Mouse (Mus musculus): Measurements from ENCODE around the gene Hspa8. TPM values are rescaled to one million over a fixed set of nuclear protein-coding genes. Genes with fewer than 3 reads are reported as not detected.
"Not testable (repeated sequence)": the region's sequence is repeated elsewhere in the genome, so short reads cannot be mapped to it uniquely, and the experiment has no call there.

The Hspa8 gene
- polyA plus RNA-seq, 1 experiment from 2014 or later: 2,119 TPM

DNA sequence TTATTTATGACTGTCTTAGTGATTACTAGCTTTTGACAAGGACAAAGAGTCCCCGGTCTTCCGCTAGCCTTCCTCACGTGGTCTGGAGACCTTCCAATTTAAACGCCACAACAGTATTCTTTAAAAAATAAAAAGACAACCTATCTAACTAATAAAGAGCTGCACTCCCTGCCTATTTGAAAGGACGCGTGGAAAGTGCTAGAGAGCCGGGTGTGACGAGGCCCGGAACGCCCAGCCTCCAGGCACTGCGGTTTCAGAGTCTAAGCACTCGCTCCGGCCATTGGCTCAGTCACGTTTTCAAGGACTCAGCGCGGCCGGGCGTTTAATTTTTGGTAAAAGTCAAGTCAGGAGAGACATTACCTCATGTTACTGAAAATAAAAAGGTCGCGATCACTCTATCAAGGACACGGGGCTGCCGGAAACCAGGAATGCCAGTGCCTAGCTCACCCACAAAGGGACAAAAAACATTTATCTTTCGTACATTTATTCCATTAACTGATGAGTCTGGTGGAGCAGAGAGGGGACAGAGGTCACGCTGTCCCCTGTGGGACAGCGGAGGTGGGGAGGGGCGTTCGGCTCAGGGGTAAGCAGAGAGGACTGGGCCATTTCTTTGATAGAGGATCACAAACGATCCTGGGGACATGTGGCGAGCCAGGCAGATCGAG is 815 bp upstream of the Hspa8 start:
- Histone ChIP-seq H3K27me3 (ENCODE audit: control insufficient read depth, insufficient read depth, low read length) (no peaks in the 10 kb centered on the region), H3K9me3 (ENCODE audit: control insufficient read depth, low read depth, low read length) (no peaks in the 10 kb centered on the region), H3K27ac (ENCODE audit: low read length) (peak overlapping the region; percentile 99), H3K4me1 (ENCODE audit: control insufficient read depth, insufficient read depth, low read length) (peaks cover 10% of the 10 kb centered on the region; the same call in 1 of the 2 replicates), H3K4me2 (replicated peaks; ENCODE audit: low read depth, low read length) (peak overlapping the region; percentile 83), H3K4me3 (ENCODE audit: low read depth, low read length) (peak overlapping the region; percentile 95), H3K36me3 (ENCODE audit: control insufficient read depth, insufficient read depth, low read length) (peaks cover 20% of the 10 kb centered on the region), H3K9ac (replicated peaks; ENCODE audit: low read depth, low read length) (peak overlapping the region; percentile 83)
- WGBS: under 1% methylated on average over 30 of the region's 30 CpGs
- ATAC-seq (ENCODE audit: insufficient number of reproducible peaks, insufficient read depth, low FRiP score, low read depth): peak; percentile 7; the same call in 1 of the 2 replicates

- H3K27ac ChIP-seq (ENCODE audit: low read length): peak overlapping the region; percentile 92
- peak overlapping the region; percentile 99 for H3K9ac ChIP-seq (replicated peaks; ENCODE audit: low read depth, low read length)
- under 1% methylated on average over 28 of the region's 28 CpGs for WGBS
These were observed 1.1 kb downstream of the Hspa8 start for GRCm38 (mm10) chr9:40801614-40802532.

DNA sequence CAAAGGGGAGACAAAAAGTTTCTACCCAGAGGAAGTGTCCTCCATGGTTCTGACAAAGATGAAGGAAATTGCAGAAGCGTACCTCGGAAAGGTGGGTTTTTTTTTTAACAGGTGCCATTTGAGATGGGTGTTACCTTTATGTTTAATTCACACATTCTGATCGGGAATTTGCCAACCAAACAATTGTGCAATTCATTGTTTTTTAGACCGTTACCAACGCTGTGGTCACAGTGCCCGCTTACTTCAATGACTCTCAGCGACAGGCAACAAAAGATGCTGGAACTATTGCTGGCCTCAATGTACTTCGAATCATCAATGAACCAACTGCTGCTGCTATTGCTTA is 1.7 kb downstream of the Hspa8 start:
- H3K27me3 ChIP-seq (ENCODE audit: control insufficient read depth, insufficient read depth, low read length); H3K9me3 ChIP-seq (ENCODE audit: control insufficient read depth, low read depth, low read length); ATAC-seq (ENCODE audit: insufficient number of reproducible peaks, insufficient read depth, low FRiP score, low read depth); H3K27ac ChIP-seq (ENCODE audit: low read length): not testable (repeated sequence)
- Histone ChIP-seq H3K4me3 (ENCODE audit: low read depth, low read length) (peak overlapping the region; percentile 95), H3K36me3 (ENCODE audit: control insufficient read depth, insufficient read depth, low read length) (peaks cover 37% of the 10 kb centered on the region), H3K4me1 (ENCODE audit: control insufficient read depth, insufficient read depth, low read length) (peaks cover 18% of the 10 kb centered on the region; the same call in 1 of the 2 replicates), H3K4me2 (replicated peaks; ENCODE audit: low read depth, low read length) (peak overlapping the region; percentile 60), H3K9ac (replicated peaks; ENCODE audit: low read depth, low read length) (peak overlapping the region; percentile 99)
- 4% methylated on average over 8 of the region's 8 CpGs for WGBS

More at GRCm38 (mm10) chr9:40801614-40802532, 1.1 kb downstream of the Hspa8 start:
- H3K4me3 ChIP-seq (ENCODE audit: low read depth, low read length): peak overlapping the region; percentile 95
- H3K9me3 ChIP-seq (ENCODE audit: control insufficient read depth, low read depth, low read length); H3K27me3 ChIP-seq (ENCODE audit: control insufficient read depth, insufficient read depth, low read length); ATAC-seq (ENCODE audit: insufficient number of reproducible peaks, insufficient read depth, low FRiP score, low read depth): not testable (repeated sequence)
- H3K4me2 ChIP-seq (replicated peaks; ENCODE audit: low read depth, low read length): peak overlapping the region; percentile 60
- peaks cover 18% of the 10 kb centered on the region; the same call in 1 of the 2 replicates for H3K4me1 ChIP-seq (ENCODE audit: control insufficient read depth, insufficient read depth, low read length)
- peaks cover 36% of the 10 kb centered on the region for H3K36me3 ChIP-seq (ENCODE audit: control insufficient read depth, insufficient read depth, low read length)

- not testable (repeated sequence) for ATAC-seq (ENCODE audit: insufficient number of reproducible peaks, insufficient read depth, low FRiP score, low read depth); H3K27ac ChIP-seq (ENCODE audit: low read length); H3K9me3 ChIP-seq (ENCODE audit: control insufficient read depth, low read depth, low read length); H3K9ac ChIP-seq (replicated peaks; ENCODE audit: low read depth, low read length); H3K4me3 ChIP-seq (ENCODE audit: low read depth, low read length); H3K27me3 ChIP-seq (ENCODE audit: control insufficient read depth, insufficient read depth, low read length); H3K4me1 ChIP-seq (ENCODE audit: control insufficient read depth, insufficient read depth, low read length)
- Histone ChIP-seq H3K4me2 (replicated peaks; ENCODE audit: low read depth, low read length) (peak overlapping the region; percentile 47; the same call in 1 of the 2 replicates), H3K36me3 (ENCODE audit: control insufficient read depth, insufficient read depth, low read length) (peaks cover 37% of the 10 kb centered on the region)
- WGBS: 35% methylated on average over 3 of the region's 3 CpGs
These were observed 3.8 kb downstream of the Hspa8 start for GRCm38 (mm10) chr9:40804576-40804975.

DNA sequence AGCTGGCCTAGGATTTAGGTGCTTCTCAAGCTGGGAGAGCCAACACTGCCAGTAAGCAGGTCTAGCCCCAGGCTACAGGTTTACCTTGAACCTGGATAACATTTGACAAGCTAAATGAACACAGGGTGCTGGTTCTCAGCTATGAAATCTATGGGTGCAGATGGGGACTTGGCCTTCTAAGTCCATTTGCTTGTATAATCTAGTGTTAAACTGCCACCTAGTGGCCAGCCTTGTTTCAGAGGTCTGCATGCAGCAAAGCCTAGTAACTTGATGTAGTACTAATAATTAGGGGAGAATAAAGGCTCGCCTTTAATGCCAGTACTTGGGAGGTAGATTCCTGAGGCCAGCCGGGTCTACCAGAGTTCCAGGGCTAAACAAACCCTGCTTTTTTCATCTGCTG is 4.5 kb downstream of the Hspa8 start:
- Histone ChIP-seq H3K27me3 (ENCODE audit: control insufficient read depth, insufficient read depth, low read length) (no peaks in the 10 kb centered on the region), H3K27ac (ENCODE audit: low read length) (0 out of 2 replicates have a peak overlapping the region, but pooled peaks have one; percentile 22), H3K9me3 (ENCODE audit: control insufficient read depth, low read depth, low read length) (no peaks in the 10 kb centered on the region), H3K9ac (replicated peaks; ENCODE audit: low read depth, low read length) (no peak overlapping the region), H3K4me1 (ENCODE audit: control insufficient read depth, insufficient read depth, low read length) (0 out of 2 replicates have a peak, but pooled peaks cover 10% of the 10 kb centered on the region), H3K4me3 (ENCODE audit: low read depth, low read length) (no peak overlapping the region), H3K36me3 (ENCODE audit: control insufficient read depth, insufficient read depth, low read length) (peaks cover 37% of the 10 kb centered on the region), H3K4me2 (replicated peaks; ENCODE audit: low read depth, low read length) (peak overlapping the region; percentile 1; the same call in 1 of the 2 replicates)
- 33% methylated on average over 2 of the region's 2 CpGs for WGBS
- no peak for ATAC-seq (ENCODE audit: insufficient number of reproducible peaks, insufficient read depth, low FRiP score, low read depth)

- peaks cover 37% of the 10 kb centered on the region for H3K36me3 ChIP-seq (ENCODE audit: control insufficient read depth, insufficient read depth, low read length)
- WGBS: 22% methylated on average over 5 of the region's 5 CpGs
- H3K9me3 ChIP-seq (ENCODE audit: control insufficient read depth, low read depth, low read length): no peaks in the 10 kb centered on the region
- H3K4me1 ChIP-seq (ENCODE audit: control insufficient read depth, insufficient read depth, low read length): 0 out of 2 replicates have a peak, but pooled peaks cover 10% of the 10 kb centered on the region
- H3K27ac ChIP-seq (ENCODE audit: low read length): no peak overlapping the region
- H3K4me2 ChIP-seq (replicated peaks; ENCODE audit: low read depth, low read length): no peak overlapping the region
- H3K27me3 ChIP-seq (ENCODE audit: control insufficient read depth, insufficient read depth, low read length): no peaks in the 10 kb centered on the region
- H3K4me3 ChIP-seq (ENCODE audit: low read depth, low read length): no peak overlapping the region
- H3K9ac ChIP-seq (replicated peaks; ENCODE audit: low read depth, low read length): no peak overlapping the region
- peak; percentile 16; the same call in 1 of the 2 replicates for ATAC-seq (ENCODE audit: insufficient number of reproducible peaks, insufficient read depth, low FRiP score, low read depth)
These were observed 5.9 kb downstream of the Hspa8 start for GRCm38 (mm10) chr9:40806440-40807288.

GRCm38 (mm10) chr9:40807289-40807920 is 6.6 kb downstream of the Hspa8 start:
- Histone ChIP-seq H3K9me3 (ENCODE audit: control insufficient read depth, low read depth, low read length) (no peaks in the 10 kb centered on the region), H3K27ac (ENCODE audit: low read length) (peak overlapping the region; percentile 3; the same call in 1 of the 2 replicates), H3K4me2 (replicated peaks; ENCODE audit: low read depth, low read length) (no peak overlapping the region), H3K4me3 (ENCODE audit: low read depth, low read length) (no peak overlapping the region), H3K9ac (replicated peaks; ENCODE audit: low read depth, low read length) (no peak overlapping the region), H3K4me1 (ENCODE audit: control insufficient read depth, insufficient read depth, low read length) (0 out of 2 replicates have a peak, but pooled peaks cover 10% of the 10 kb centered on the region), H3K27me3 (ENCODE audit: control insufficient read depth, insufficient read depth, low read length) (no peaks in the 10 kb centered on the region), H3K36me3 (ENCODE audit: control insufficient read depth, insufficient read depth, low read length) (peaks cover 36% of the 10 kb centered on the region)
- 16% methylated on average over 11 of the region's 11 CpGs for WGBS
- no peak for ATAC-seq (ENCODE audit: insufficient number of reproducible peaks, insufficient read depth, low FRiP score, low read depth)

Data from stomach, embryonic 14.5 days (tissue).